Mouse (Mus musculus): Measurements from ENCODE around the gene Cadps. TPM values are rescaled to one million over a fixed set of nuclear protein-coding genes. Genes with fewer than 3 reads are reported as not detected.
A peak's percentile ranks its signal among the peaks of the same experiment; 100 is the strongest.

Cadps gene
- polyA plus RNA-seq, 1 experiment from 2014 or later, result 7.8 TPM

- H3K4me1 ChIP-seq (replicated peaks), result no peaks in the 10 kb centered on the region
- no peaks in the 10 kb centered on the region for H3K36me3 ChIP-seq
- DNase-seq (ENCODE audit: low spot score), result no peak
- no peak overlapping the region for H3K27ac ChIP-seq
- WGBS, result 77% methylated on average over 8 of the region's 8 CpGs
- H3K4me3 ChIP-seq, result no peak overlapping the region
- H3K27me3 ChIP-seq (ENCODE audit: insufficient read depth, poor library complexity, severe bottlenecking), result no peaks in the 10 kb centered on the region
- no peaks in the 10 kb centered on the region for H3K9me3 ChIP-seq
Measured at GRCm38 (mm10) chr14:12428021-12428654, 394.7 kb downstream of the Cadps start.

- WGBS, result 62% methylated on average over 6 of the region's 6 CpGs
- Histone ChIP-seq H3K4me3 (no peak overlapping the region), H3K4me1 (replicated peaks) (no peaks in the 10 kb centered on the region), H3K9me3 (no peaks in the 10 kb centered on the region), H3K27me3 (ENCODE audit: insufficient read depth, poor library complexity, severe bottlenecking) (no peaks in the 10 kb centered on the region), H3K36me3 (no peaks in the 10 kb centered on the region), H3K27ac (no peak overlapping the region)
- DNase-seq (ENCODE audit: low spot score), result no peak
Measured at GRCm38 (mm10) chr14:12425311-12425710, 397.6 kb downstream of the Cadps start.

GRCm38 (mm10) chr14:12410276-12410675 is 412.6 kb downstream of the Cadps start:
- Histone ChIP-seq H3K27me3 (ENCODE audit: insufficient read depth, poor library complexity, severe bottlenecking) (peaks cover 36% of the 10 kb centered on the region), H3K36me3 (no peaks in the 10 kb centered on the region), H3K4me3 (no peak overlapping the region), H3K9me3 (no peaks in the 10 kb centered on the region), H3K4me1 (replicated peaks) (no peaks in the 10 kb centered on the region), H3K27ac (no peak overlapping the region)
- WGBS, result 83% methylated on average over 12 of the region's 12 CpGs
- no peak for DNase-seq (ENCODE audit: low spot score)

GRCm38 (mm10) chr14:12409811-12410210 is 413.1 kb downstream of the Cadps start:
- no peak overlapping the region for H3K4me3 ChIP-seq
- H3K27ac ChIP-seq, result no peak overlapping the region
- no peaks in the 10 kb centered on the region for H3K4me1 ChIP-seq (replicated peaks)
- H3K9me3 ChIP-seq, result no peaks in the 10 kb centered on the region
- no peaks in the 10 kb centered on the region for H3K36me3 ChIP-seq
- DNase-seq (ENCODE audit: low spot score), result no peak
- 81% methylated on average over 3 of the region's 3 CpGs for WGBS
- H3K27me3 ChIP-seq (ENCODE audit: insufficient read depth, poor library complexity, severe bottlenecking), result peaks cover 39% of the 10 kb centered on the region

GRCm38 (mm10) chr14:12406588-12406987 is 416.3 kb downstream of the Cadps start:
- Histone ChIP-seq H3K9me3 (no peaks in the 10 kb centered on the region), H3K27ac (no peak overlapping the region), H3K4me3 (no peak overlapping the region), H3K36me3 (no peaks in the 10 kb centered on the region), H3K27me3 (ENCODE audit: insufficient read depth, poor library complexity, severe bottlenecking) (peaks cover 71% of the 10 kb centered on the region), H3K4me1 (replicated peaks) (no peaks in the 10 kb centered on the region)
- WGBS, result 88% methylated on average over 10 of the region's 10 CpGs
- DNase-seq (ENCODE audit: low spot score), result no peak

- no peak overlapping the region for H3K27ac ChIP-seq
- peaks cover 73% of the 10 kb centered on the region for H3K27me3 ChIP-seq (ENCODE audit: insufficient read depth, poor library complexity, severe bottlenecking)
- no peaks in the 10 kb centered on the region for H3K4me1 ChIP-seq (replicated peaks)
- H3K36me3 ChIP-seq, result no peaks in the 10 kb centered on the region
- H3K4me3 ChIP-seq, result no peak overlapping the region
- 80% methylated on average over 5 of the region's 5 CpGs for WGBS
- no peaks in the 10 kb centered on the region for H3K9me3 ChIP-seq
- no peak for DNase-seq (ENCODE audit: low spot score)
Measured at GRCm38 (mm10) chr14:12405201-12405600, 417.7 kb downstream of the Cadps start.

- no peaks in the 10 kb centered on the region for H3K9me3 ChIP-seq
- no peak overlapping the region for H3K4me3 ChIP-seq
- H3K4me1 ChIP-seq (replicated peaks), result no peaks in the 10 kb centered on the region
- no peak overlapping the region for H3K27ac ChIP-seq
- DNase-seq (ENCODE audit: low spot score), result no peak
- H3K36me3 ChIP-seq, result no peaks in the 10 kb centered on the region
- 89% methylated on average over 3 of the region's 3 CpGs for WGBS
- peaks cover 74% of the 10 kb centered on the region for H3K27me3 ChIP-seq (ENCODE audit: insufficient read depth, poor library complexity, severe bottlenecking)
Measured at GRCm38 (mm10) chr14:12404724-12405123, 418.2 kb downstream of the Cadps start.

GRCm38 (mm10) chr14:12404052-12404451 is 418.8 kb downstream of the Cadps start:
- no peak for DNase-seq (ENCODE audit: low spot score)

GRCm38 (mm10) chr14:12400116-12400515 is 422.8 kb downstream of the Cadps start:
- Histone ChIP-seq H3K27me3 (ENCODE audit: insufficient read depth, poor library complexity, severe bottlenecking) (peaks cover 98% of the 10 kb centered on the region), H3K4me3 (no peak overlapping the region), H3K4me1 (replicated peaks) (no peaks in the 10 kb centered on the region), H3K36me3 (no peaks in the 10 kb centered on the region), H3K27ac (no peak overlapping the region), H3K9me3 (no peaks in the 10 kb centered on the region)
- WGBS, result 90% methylated on average over 5 of the region's 5 CpGs
- DNase-seq (ENCODE audit: low spot score), result no peak

More at GRCm38 (mm10) chr14:12404052-12404451, 418.8 kb downstream of the Cadps start:
- Histone ChIP-seq H3K9me3 (no peaks in the 10 kb centered on the region), H3K27ac (no peak overlapping the region), H3K27me3 (ENCODE audit: insufficient read depth, poor library complexity, severe bottlenecking) (peaks cover 79% of the 10 kb centered on the region), H3K4me3 (no peak overlapping the region), H3K36me3 (no peaks in the 10 kb centered on the region), H3K4me1 (replicated peaks) (no peaks in the 10 kb centered on the region)
- WGBS, result 80% methylated on average over 3 of the region's 3 CpGs

- Histone ChIP-seq H3K4me1 (replicated peaks) (peaks cover 20% of the 10 kb centered on the region), H3K9me3 (no peaks in the 10 kb centered on the region), H3K36me3 (no peaks in the 10 kb centered on the region), H3K4me3 (no peak overlapping the region), H3K27ac (no peak overlapping the region), H3K27me3 (ENCODE audit: insufficient read depth, poor library complexity, severe bottlenecking) (peaks cover 96% of the 10 kb centered on the region)
- DNase-seq (ENCODE audit: low spot score), result no peak
- WGBS, result 79% methylated on average over 3 of the region's 3 CpGs
Measured at GRCm38 (mm10) chr14:12397561-12397960, 425.3 kb downstream of the Cadps start.

- peaks cover 96% of the 10 kb centered on the region for H3K27me3 ChIP-seq (ENCODE audit: insufficient read depth, poor library complexity, severe bottlenecking)
Measured at GRCm38 (mm10) chr14:12394318-12394717, 428.6 kb downstream of the Cadps start.

GRCm38 (mm10) chr14:12393271-12393861 is 429.5 kb downstream of the Cadps start:
- H3K9me3 ChIP-seq, result no peaks in the 10 kb centered on the region
- H3K4me1 ChIP-seq (replicated peaks), result peaks cover 53% of the 10 kb centered on the region
- H3K4me3 ChIP-seq, result no peak overlapping the region
- 21% methylated on average over 12 of the region's 12 CpGs for WGBS
- no peak overlapping the region for H3K27ac ChIP-seq
- no peaks in the 10 kb centered on the region for H3K36me3 ChIP-seq
- peak; percentile 75 for DNase-seq (ENCODE audit: low spot score)
- peaks cover 96% of the 10 kb centered on the region for H3K27me3 ChIP-seq (ENCODE audit: insufficient read depth, poor library complexity, severe bottlenecking)

More at GRCm38 (mm10) chr14:12394318-12394717, 428.6 kb downstream of the Cadps start:
- Histone ChIP-seq H3K4me1 (replicated peaks) (peaks cover 44% of the 10 kb centered on the region), H3K9me3 (no peaks in the 10 kb centered on the region), H3K27ac (no peak overlapping the region), H3K36me3 (no peaks in the 10 kb centered on the region), H3K4me3 (no peak overlapping the region)
- no peak for DNase-seq (ENCODE audit: low spot score)
- WGBS, result 47% methylated on average over 2 of the region's 2 CpGs

GRCm38 (mm10) chr14:12391167-12391566 is 431.7 kb downstream of the Cadps start:
- Histone ChIP-seq H3K36me3 (no peaks in the 10 kb centered on the region), H3K9me3 (no peaks in the 10 kb centered on the region), H3K27me3 (ENCODE audit: insufficient read depth, poor library complexity, severe bottlenecking) (peaks cover 96% of the 10 kb centered on the region), H3K27ac (no peak overlapping the region), H3K4me1 (replicated peaks) (peaks cover 63% of the 10 kb centered on the region), H3K4me3 (no peak overlapping the region)
- WGBS, result 50% methylated on average over 7 of the region's 7 CpGs
- no peak for DNase-seq (ENCODE audit: low spot score)

Measured in hindbrain, embryonic 10.5 days (tissue).